Mouse (Mus musculus) MEL (cell line): Measurements from ENCODE around the gene Miga1. TPM values are rescaled to one million over a fixed set of nuclear protein-coding genes. Genes with fewer than 3 reads are reported as not detected.

Experiments used
- DNase-seq: peaks from one replicate; pipeline ENCODE4 v3.0.0; 2011; ENCODE audit warnings: low read depth, low spot score
- H3K27ac ChIP-seq: 2 replicates; pipeline ENCODE4 v1.5.1; 2012; ENCODE audit warnings: low read depth, mild to moderate bottlenecking, control low read depth, low read length, moderate library complexity; ENCODE audit not compliant: control insufficient read depth
- H3K27me3 ChIP-seq, 2 experiments: fragments of 150-350 bp in 1 of 2; sonication (generic) in 1 of 2; 2 replicates each; pipeline ENCODE4 v1.6.1; 2012; ENCODE audit warnings: low read length in 2 of 2, mild to moderate bottlenecking in 2 of 2, improper control_type of control experiment in 1 of 2, moderate library complexity in 1 of 2; ENCODE audit not compliant: insufficient read depth in 2 of 2, control insufficient read depth in 1 of 2
- H3K36me3 ChIP-seq, 2 experiments: 2 replicates each; pipeline ENCODE4 v1.6.1; 2012 to 2014; ENCODE audit warnings: low read length in 2 of 2, improper control_type of control experiment in 1 of 2, inconsistent platforms in 1 of 2, mild to moderate bottlenecking in 1 of 2; ENCODE audit not compliant: insufficient read depth in 2 of 2, control insufficient read depth in 1 of 2
- H3K4me1 ChIP-seq, 2 experiments: fragments of 150-350 bp in 1 of 2; sonication (generic) in 1 of 2; 2 replicates each; pipeline ENCODE4 v1.6.1; 2012; ENCODE audit warnings: low read length in 2 of 2, improper control_type of control experiment in 1 of 2, mild to moderate bottlenecking in 1 of 2; ENCODE audit not compliant: insufficient read depth in 2 of 2, control insufficient read depth in 1 of 2
- H3K4me3 ChIP-seq, 2 experiments: fragments of 150-350 bp in 1 of 2; sonication (generic) in 1 of 2; 2 replicates each; pipeline ENCODE4 v1.5.1; 2012; ENCODE audit warnings: low read depth in 2 of 2, low read length in 2 of 2, mild to moderate bottlenecking in 2 of 2, moderate library complexity in 2 of 2, control low read depth in 1 of 2, improper control_type of control experiment in 1 of 2; ENCODE audit not compliant: control insufficient read depth in 1 of 2, insufficient read depth in 1 of 2
- H3K79me2 ChIP-seq: 2 replicates; pipeline ENCODE4 v1.6.1; 2012; ENCODE audit warnings: mild to moderate bottlenecking, low read length, moderate library complexity; ENCODE audit not compliant: control insufficient read depth, poor library complexity, insufficient read depth
- H3K9ac ChIP-seq: 2 replicates; pipeline ENCODE4 v1.6.1; 2012; ENCODE audit warnings: low read depth, mild to moderate bottlenecking, control low read depth, low read length, moderate library complexity; ENCODE audit not compliant: control insufficient read depth, poor library complexity, severe bottlenecking
- H3K9me3 ChIP-seq: fragments of 150-350 bp; sonication (generic); replicated peaks from 2 replicates; pipeline ENCODE4 v1.6.1; 2012; ENCODE audit warnings: mild to moderate bottlenecking, low read length, improper control_type of control experiment, moderate library complexity; ENCODE audit not compliant: insufficient read depth
- BHLHE40 ChIP-seq: IDR thresholded peaks from 2 replicates; pipeline ENCODE4 v1.6.1; 2012; ENCODE audit warnings: low read depth, mild to moderate bottlenecking, inconsistent platforms, low read length, improper control_type of control experiment, borderline replicate concordance
- CHD2 ChIP-seq: IDR thresholded peaks from 2 replicates; pipeline ENCODE4 v1.6.1; 2011; ENCODE audit warnings: low read length, improper control_type of control experiment
- CTCF ChIP-seq, 3 experiments: IDR thresholded peaks in 2 of 3; conservative IDR thresholded peaks in 1 of 3; 2 replicates each; pipeline ENCODE4 v1.5.1; 2011 to 2012; ENCODE audit warnings: low read length in 3 of 3, low read depth in 2 of 3, mild to moderate bottlenecking in 2 of 3, improper control_type of control experiment in 1 of 3, inconsistent platforms in 1 of 3, mixed read lengths in 1 of 3, moderate library complexity in 1 of 3; ENCODE audit not compliant: control insufficient read depth in 1 of 3, insufficient read depth in 1 of 3, poor library complexity in 1 of 3, severe bottlenecking in 1 of 3
- E2F4 ChIP-seq: IDR thresholded peaks from 2 replicates; pipeline ENCODE4 v1.6.1; 2011; ENCODE audit warnings: low read depth, low read length, improper control_type of control experiment, borderline replicate concordance
- ELF1 ChIP-seq: IDR thresholded peaks from 2 replicates; pipeline ENCODE4 v1.6.1; 2014; ENCODE audit warnings: low read depth, mild to moderate bottlenecking, inconsistent platforms, low read length, improper control_type of control experiment, moderate library complexity
- EP300 ChIP-seq, 2 experiments: IDR thresholded peaks; 2 replicates each; pipeline ENCODE4 v1.6.1; 2011; ENCODE audit warnings: improper control_type of control experiment in 2 of 2, low read length in 2 of 2, low read depth in 1 of 2, mild to moderate bottlenecking in 1 of 2
- ETS1 ChIP-seq: IDR thresholded peaks from 2 replicates; pipeline ENCODE4 v1.6.1; 2012; ENCODE audit warnings: low read depth, mild to moderate bottlenecking, inconsistent platforms, low read length, improper control_type of control experiment, moderate library complexity
- MAFK ChIP-seq: IDR thresholded peaks from 2 replicates; pipeline ENCODE4 v1.6.1; 2011; ENCODE audit warnings: low read depth, mild to moderate bottlenecking, low read length, improper control_type of control experiment, borderline replicate concordance
- MAX ChIP-seq: IDR thresholded peaks from 2 replicates; pipeline ENCODE4 v1.6.1; 2011; ENCODE audit warnings: low read length, improper control_type of control experiment
- MEF2A ChIP-seq: IDR thresholded peaks from 2 replicates; pipeline ENCODE4 v1.6.1; 2014; ENCODE audit warnings: low read depth, mild to moderate bottlenecking, inconsistent platforms, low read length, improper control_type of control experiment; ENCODE audit not compliant: poor library complexity, insufficient replicate concordance, severe bottlenecking; ENCODE audit errors: extremely low read depth
- MXI1 ChIP-seq: IDR thresholded peaks from 2 replicates; pipeline ENCODE4 v1.6.1; 2011; ENCODE audit warnings: mild to moderate bottlenecking, low read depth, low read length, improper control_type of control experiment
- MYB ChIP-seq: IDR thresholded peaks from 2 replicates; pipeline ENCODE4 v1.6.1; 2011; ENCODE audit warnings: mild to moderate bottlenecking, low read depth, low read length, improper control_type of control experiment
- NELFE ChIP-seq: IDR thresholded peaks from 2 replicates; pipeline ENCODE4 v1.6.1; 2011; ENCODE audit warnings: low read depth, low read length, improper control_type of control experiment
- POLR2A ChIP-seq, 2 experiments: IDR thresholded peaks; 2 replicates each; pipeline ENCODE4 v1.6.1; 2011 to 2012; ENCODE audit warnings: low read length in 2 of 2, mild to moderate bottlenecking in 2 of 2, control low read depth in 1 of 2, improper control_type of control experiment in 1 of 2, low read depth in 1 of 2, moderate library complexity in 1 of 2; ENCODE audit not compliant: control insufficient read depth in 1 of 2, insufficient read depth in 1 of 2, poor library complexity in 1 of 2
- POLR2AphosphoS5 ChIP-seq: IDR thresholded peaks from 2 replicates; pipeline ENCODE4 v1.6.1; 2012; ENCODE audit warnings: low read depth, borderline replicate concordance, mild to moderate bottlenecking, inconsistent platforms, low read length, moderate library complexity, mixed read lengths
- TBP ChIP-seq: IDR thresholded peaks from 2 replicates; pipeline ENCODE4 v1.8.0; 2011; ENCODE audit warnings: low read depth, low read length, improper control_type of control experiment
- TCF12 ChIP-seq: IDR thresholded peaks from 2 replicates; pipeline ENCODE4 v1.6.1; 2014; ENCODE audit warnings: low read depth, mild to moderate bottlenecking, inconsistent platforms, low read length, improper control_type of control experiment, moderate library complexity
- UBTF ChIP-seq: IDR thresholded peaks from 2 replicates; pipeline ENCODE4 v1.6.1; 2012; ENCODE audit warnings: low read depth, mild to moderate bottlenecking, inconsistent platforms, low read length, improper control_type of control experiment, moderate library complexity, borderline replicate concordance; ENCODE audit not compliant: insufficient read depth
- USF1 ChIP-seq: IDR thresholded peaks from 2 replicates; pipeline ENCODE4 v1.6.1; 2014; ENCODE audit warnings: low read depth, mild to moderate bottlenecking, inconsistent platforms, low read length, improper control_type of control experiment, moderate library complexity
- ZC3H11A ChIP-seq: IDR thresholded peaks from 2 replicates; pipeline ENCODE4 v1.6.1; 2012; ENCODE audit warnings: low read depth, mild to moderate bottlenecking, inconsistent platforms, low read length, improper control_type of control experiment
- ZMIZ1 ChIP-seq: IDR thresholded peaks from 2 replicates; pipeline ENCODE4 v1.6.1; 2012; ENCODE audit warnings: low read depth, mild to moderate bottlenecking, inconsistent platforms, low read length, improper control_type of control experiment, moderate library complexity
- ZNF384 ChIP-seq: IDR thresholded peaks from 2 replicates; pipeline ENCODE4 v1.6.1; 2012; ENCODE audit warnings: low read depth, mild to moderate bottlenecking, inconsistent platforms, low read length, improper control_type of control experiment
- polyA plus RNA-seq, 2 experiments: library from polyadenylated mRNA; stranded (reverse) in 1 of 2; unstranded in 1 of 2; fragments of >175 nt in 1 of 2; fragments of >200 nt in 1 of 2; gene quantifications; 2 replicates each; pipeline versions ENCODE4 v1.2.1 to v1.2.4; 2012; ENCODE audit warnings: low replicate concordance in 2 of 2, low read depth in 1 of 2; ENCODE audit not compliant: insufficient read length in 2 of 2, insufficient read depth in 1 of 2, missing spikeins in 1 of 2
- total RNA-seq: library from RNA; depleted of rRNA; stranded (reverse); fragments of 300-350 nt; gene quantifications from 2 replicates; pipeline ENCODE4 v1.2.3, GENCODE M21; 2012

The Miga1 gene
- total and polyA plus RNA-seq, 3 experiments: 14.2 to 16.2 TPM; not detected in 1

DNA sequence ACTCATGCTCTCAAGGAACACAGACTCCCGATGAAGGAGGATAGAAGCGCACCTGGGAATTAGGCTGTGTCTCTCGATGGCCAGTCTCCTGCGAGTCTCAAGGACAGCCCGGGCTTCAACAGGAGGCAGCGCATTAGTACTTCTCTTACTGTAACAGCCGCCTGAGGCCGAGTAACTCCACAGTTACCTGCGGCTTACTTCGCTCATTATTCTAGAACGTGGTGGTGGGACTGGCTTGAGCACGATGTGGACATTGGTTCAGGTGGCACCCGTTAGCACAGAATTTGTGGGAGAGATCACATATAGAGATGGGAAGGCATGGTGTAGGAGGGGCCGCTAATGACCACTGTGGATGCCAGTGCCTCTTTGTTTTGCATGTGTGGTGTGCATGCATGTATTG is 72.1 kb downstream of the Miga1 start:
- DNase-seq: no peak

DNA sequence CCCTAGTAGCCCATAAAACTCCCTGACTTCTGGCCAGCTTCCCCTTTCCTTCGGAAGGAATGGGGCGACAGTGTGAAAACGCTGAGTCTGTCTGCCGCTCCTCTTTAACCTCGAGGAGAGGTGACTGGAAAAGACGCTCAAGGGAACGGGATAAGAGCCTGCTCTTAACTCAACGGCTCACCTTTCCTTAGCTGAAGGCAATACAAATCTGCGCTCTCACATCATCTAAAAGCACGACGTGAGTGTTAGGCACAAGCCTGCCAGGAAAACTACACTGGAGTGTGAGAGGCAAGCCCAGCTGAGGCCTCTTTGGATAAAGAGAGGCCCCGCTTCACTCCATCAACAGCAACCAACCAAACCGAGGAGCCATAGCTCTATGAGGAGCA is 74.2 kb downstream of the Miga1 start, which contains the start of gene Nexn:
TSS of gene Nexn (minus strand) at position 315 of the 386 bp plus-strand sequence.
- DNase-seq: no peak
- no peak within 1 kb of the TSS for H3K9ac ChIP-seq
- H3K27ac ChIP-seq: no peak within 1 kb of the TSS
- H3K27me3 ChIP-seq: no peaks in the 10 kb centered on the region
- H3K36me3 ChIP-seq: peaks cover 0 to 14% of the 10 kb centered on the region in 2 experiments; a peak in 2 of 4 replicates
- H3K79me2 ChIP-seq: no peaks in the 10 kb centered on the region
- no peak for TF ChIP-seq ELF1
- TF ChIP-seq ETS1: no peak
- no peak for TF ChIP-seq MEF2A
- no peak for TF ChIP-seq TBP
- TF ChIP-seq MXI1: no peak
- TF ChIP-seq USF1: no peak
- no peak for TF ChIP-seq E2F4
- no peak for TF ChIP-seq ZC3H11A
- TF ChIP-seq ZMIZ1: no peak
- no peak for TF ChIP-seq CHD2
- no peak for TF ChIP-seq POLR2A (IDR thresholded peaks at IDR 0.05; ENCODE audit: control insufficient read depth in 1 of 2, insufficient read depth in 1 of 2, low read depth in 1 of 2, low read length in 2 of 2, poor library complexity in 1 of 2)
- TF ChIP-seq BHLHE40: no peak
- no peak for TF ChIP-seq MYB
- TF ChIP-seq CTCF (IDR thresholded peaks at IDR 0.05 in 2 of 3, conservative IDR thresholded peaks at IDR 0.05 in 1 of 3; ENCODE audit: control insufficient read depth in 1 of 3, insufficient read depth in 1 of 3, low read depth in 2 of 3, low read length in 3 of 3, poor library complexity in 1 of 3, severe bottlenecking in 1 of 3): no peak
- TF ChIP-seq EP300 (IDR thresholded peaks at IDR 0.05; ENCODE audit: low read depth in 1 of 2, low read length in 2 of 2): no peak
- no peak for TF ChIP-seq POLR2AphosphoS5
- no peak for TF ChIP-seq MAFK
- H3K9me3 ChIP-seq: no peaks in the 10 kb centered on the region
- peaks cover 0 to 12% of the 10 kb centered on the region in 2 experiments; a peak in 2 of 4 replicates for H3K4me1 ChIP-seq
- H3K4me3 ChIP-seq: no peak within 1 kb of the TSS

More for the DNA sequence above, 72.1 kb downstream of the Miga1 start:
- Histone ChIP-seq H3K4me3 (no peak overlapping the region), H3K36me3 (peaks cover 0 to 2% of the 10 kb centered on the region in 2 experiments; a peak in 1 of 4 replicates), H3K4me1 (no peaks in the 10 kb centered on the region), H3K79me2 (no peaks in the 10 kb centered on the region), H3K27ac (no peak overlapping the region), H3K9ac (no peak overlapping the region), H3K27me3 (no peaks in the 10 kb centered on the region), H3K9me3 (no peaks in the 10 kb centered on the region)
- TF ChIP-seq UBTF (no peak), EP300 (IDR thresholded peaks at IDR 0.05; ENCODE audit: low read depth in 1 of 2, low read length in 2 of 2) (no peak), MAX (no peak), ZNF384 (no peak), MXI1 (no peak), NELFE (no peak), TCF12 (no peak), ETS1 (no peak), BHLHE40 (no peak)
